Mouse (Mus musculus) bone marrow, adult 2 months (tissue): ENCODE measurements at regions not wholly inside any gene's neighbourhood (a gene's known extent, or its start where the extent isn't known, plus 50 kb on each side); places are given as distances from the start of the nearest gene placed in this dataset.

Experiments
- CTCF ChIP-seq: fragments of 200-500 bp; IDR thresholded peaks from 2 replicates; pipeline ENCODE4 v1.5.1; 2011; ENCODE audit warnings: low read length, control low read depth; ENCODE audit not compliant: control insufficient read depth, insufficient read depth
- POLR2A ChIP-seq: fragments of 200-500 bp; IDR thresholded peaks from 2 replicates; pipeline ENCODE4 v1.6.1; 2011; ENCODE audit warnings: low read depth, mild to moderate bottlenecking, control low read depth, low read length, borderline replicate concordance; ENCODE audit not compliant: control insufficient read depth

DNA sequence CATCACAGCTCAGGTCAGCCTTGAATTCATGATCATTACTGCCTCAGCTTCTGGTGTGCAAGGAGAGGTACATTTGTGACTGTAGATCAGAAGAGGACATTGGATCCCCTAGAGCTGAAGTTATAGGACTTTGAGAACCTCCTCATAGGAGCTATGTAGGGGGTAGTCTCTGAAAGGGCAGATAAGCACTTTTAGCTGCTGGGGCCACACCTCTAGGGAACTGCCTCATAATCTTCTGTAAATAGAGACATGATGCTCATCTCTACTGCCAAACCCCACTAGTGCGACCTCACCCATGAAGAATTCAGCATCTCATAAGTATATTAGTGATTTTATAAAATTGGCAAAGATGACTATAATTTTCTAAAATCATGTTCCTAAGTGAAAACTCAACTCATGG, 80.7 kb upstream of the Marcks start:
- TF ChIP-seq CTCF: no peak
- no peak for TF ChIP-seq POLR2A
